Mouse (Mus musculus): Measurements from ENCODE around the gene Smok3b. TPM values are rescaled to one million over a fixed set of nuclear protein-coding genes. Genes with fewer than 3 reads are reported as not detected.
"Not testable (repeated sequence)": the region's sequence is repeated elsewhere in the genome, so short reads cannot be mapped to it uniquely, and the experiment has no call there.

Gene Smok3b
- not detected in 2 replicates for total RNA-seq (2021)
- long read RNA-seq, result 0 reads

DNA sequence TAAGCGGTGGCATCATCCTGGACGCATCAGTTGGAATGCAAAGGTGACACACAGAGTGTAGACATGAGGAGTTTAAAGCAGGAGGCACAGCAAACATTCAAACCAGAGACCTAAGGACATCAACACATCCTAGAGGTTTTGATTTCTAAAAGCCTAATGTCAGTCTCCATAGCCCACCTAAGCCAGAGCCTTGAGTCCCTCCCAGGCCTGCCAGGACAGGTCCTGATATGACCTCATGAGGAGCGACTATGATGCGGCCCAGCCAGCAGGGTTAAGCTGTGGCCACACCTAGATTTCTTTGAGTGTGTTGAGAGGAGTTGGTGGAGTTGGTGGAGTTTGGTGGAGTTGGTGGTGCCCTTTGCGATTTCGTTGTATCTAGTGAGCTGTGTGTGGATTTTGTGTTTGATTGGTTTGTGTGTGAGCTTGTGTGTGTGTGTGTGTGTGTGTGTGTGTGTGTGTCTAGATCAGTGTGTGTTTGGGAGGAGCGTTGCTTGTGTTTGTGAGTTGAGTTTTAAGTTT is at the start of gene Smok3b, which contains the start of gene Smok3a:
Gene Smok3b, plus strand, starts transcription at position 469 of the 519 bp plus-strand sequence.
Gene Smok3a, plus strand, starts transcription at position 301 of the 519 bp plus-strand sequence.
- DNase-seq, result not testable (repeated sequence)

DNA sequence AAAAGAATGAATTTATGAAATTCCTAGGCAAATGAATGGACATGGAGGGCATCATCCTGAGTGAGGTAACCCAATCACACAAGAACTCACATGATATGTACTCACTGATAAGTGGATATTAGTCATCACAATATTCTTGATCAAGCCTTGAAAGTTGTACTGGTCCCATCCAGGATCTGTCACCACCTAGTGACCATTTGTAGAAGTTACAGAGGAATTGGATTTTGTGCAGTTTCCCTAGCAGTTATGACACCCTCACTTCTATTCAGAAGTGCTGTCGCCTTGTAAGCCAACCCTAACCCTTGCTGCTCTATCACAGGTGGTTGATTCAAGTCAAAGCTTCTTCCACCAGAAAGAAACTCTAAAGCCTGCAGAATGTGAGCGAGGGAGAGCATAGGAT is 48.1 kb upstream of the Smok3b start:
- DNase-seq, result no peak

DNA sequence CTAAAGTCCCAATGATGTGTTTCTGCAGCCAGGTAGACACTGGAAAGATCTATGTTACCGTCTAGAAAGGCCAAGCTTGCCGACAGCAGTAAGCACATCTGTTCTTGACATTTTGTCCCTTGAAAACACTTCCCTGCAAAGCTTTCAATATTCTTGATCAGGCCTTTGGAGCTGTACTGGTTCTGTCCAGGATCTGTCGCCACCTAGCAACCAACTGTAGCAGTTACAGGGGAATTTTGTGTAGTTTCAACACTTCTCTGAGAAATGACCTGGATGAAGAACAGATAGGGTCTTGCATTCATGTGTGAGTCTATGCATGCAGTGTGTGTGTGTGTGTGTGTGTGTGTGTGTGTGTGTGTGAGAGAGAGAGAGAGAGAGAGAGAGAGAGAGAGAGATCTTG is 47.5 kb upstream of the Smok3b start:
- DNase-seq, result no peak

DNA sequence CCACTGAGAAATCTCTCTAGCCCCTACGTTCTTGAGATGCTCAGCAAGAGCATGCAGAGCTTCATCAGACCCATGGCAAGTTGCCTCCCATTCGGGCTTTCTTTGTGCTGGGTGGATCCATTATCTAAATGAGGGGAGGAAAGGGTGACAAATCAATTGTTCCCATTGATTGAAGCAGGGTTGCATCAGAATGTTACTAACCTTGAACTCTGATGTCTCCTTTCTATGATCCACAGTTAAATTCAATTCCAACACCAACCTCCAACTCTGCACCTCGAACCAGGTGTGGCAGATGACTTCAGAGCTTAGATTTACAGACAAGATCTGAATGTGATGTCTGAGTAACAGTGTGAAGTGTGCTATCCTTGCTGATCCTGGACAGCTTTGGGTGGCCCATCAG is 46.5 kb upstream of the Smok3b start:
- DNase-seq, result no peak

DNA sequence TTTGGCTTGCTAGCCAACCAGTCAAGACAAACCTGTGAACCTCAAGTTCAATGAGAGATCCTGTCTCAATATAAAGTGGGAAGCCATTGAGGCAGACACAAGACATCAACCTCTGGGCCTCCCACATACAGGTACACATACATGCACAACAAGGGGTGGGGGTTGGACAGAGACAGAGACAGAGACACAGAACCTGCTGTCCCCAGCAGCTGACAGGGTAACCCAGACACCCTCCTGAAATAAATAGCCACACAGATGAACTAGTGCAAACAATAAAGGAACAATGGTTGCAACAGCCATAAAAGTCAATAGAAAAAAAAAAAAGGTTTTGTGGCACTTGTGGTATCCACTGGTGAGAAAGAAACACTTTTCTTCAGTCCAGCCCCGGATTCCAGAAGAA is 45.8 kb upstream of the Smok3b start:
- DNase-seq, result no peak

DNA sequence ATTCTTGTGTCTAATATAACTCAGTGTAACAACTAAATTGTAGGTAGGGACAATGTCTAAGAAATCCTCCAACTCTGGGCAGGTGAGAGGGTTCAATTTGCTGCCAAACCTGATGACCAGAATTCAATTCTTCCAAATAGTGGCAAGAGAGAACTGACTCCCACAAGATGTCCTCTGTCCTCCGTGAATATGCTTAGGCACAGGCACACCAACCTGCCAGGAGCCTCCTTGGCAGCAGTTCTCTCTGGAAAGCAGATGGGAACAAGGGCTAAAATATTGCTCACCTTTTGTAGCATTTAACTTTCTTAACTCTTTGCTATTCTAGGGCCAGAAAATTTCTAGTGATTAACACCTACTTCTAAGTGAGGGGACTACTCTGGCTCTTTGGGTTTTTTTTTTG is 43.9 kb upstream of the Smok3b start:
- DNase-seq, result no peak

DNA sequence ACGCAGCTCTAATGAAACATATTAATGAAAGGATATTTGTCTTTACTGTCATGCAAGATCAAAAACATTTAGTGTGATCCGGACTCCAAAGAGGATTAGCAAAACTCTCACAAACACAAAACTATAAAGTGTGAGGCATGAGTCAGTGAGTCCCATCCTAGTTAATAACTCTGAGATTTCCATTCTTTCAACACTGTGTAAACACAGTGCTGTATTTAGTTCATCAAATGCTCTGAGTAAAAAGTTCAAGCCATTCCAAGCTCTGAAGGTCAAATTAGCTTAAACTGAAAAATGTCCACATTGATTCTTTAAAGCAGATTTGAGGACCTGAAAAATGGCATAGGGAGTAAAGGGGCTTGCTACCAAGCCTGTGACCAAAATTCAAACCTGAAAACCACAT is 42.1 kb upstream of the Smok3b start:
- DNase-seq, result no peak

DNA sequence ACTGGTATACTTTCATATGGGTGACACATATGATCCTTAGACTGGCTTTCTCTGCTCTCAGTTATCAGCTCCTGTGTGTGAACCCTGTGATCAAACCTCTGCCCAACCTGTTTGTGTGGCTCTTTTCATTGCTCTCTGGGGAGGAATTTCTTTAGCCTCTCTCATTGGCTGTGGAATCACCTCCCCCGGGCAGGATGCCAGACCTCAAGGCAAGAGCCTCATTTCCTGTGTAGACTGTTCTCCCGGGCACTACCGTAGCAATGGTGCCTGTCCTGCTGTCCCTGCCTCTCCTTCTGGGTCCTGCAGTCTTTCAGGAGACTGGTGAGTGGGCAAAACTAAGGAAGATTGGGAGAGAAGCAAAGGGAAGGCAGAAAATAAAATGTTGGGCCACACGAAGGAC is 39.9 kb upstream of the Smok3b start, which contains the start of gene Azgp1:
Gene Azgp1, plus strand, starts transcription at position 221 of the 400 bp plus-strand sequence.
- DNase-seq, result peak; percentile 6

DNA sequence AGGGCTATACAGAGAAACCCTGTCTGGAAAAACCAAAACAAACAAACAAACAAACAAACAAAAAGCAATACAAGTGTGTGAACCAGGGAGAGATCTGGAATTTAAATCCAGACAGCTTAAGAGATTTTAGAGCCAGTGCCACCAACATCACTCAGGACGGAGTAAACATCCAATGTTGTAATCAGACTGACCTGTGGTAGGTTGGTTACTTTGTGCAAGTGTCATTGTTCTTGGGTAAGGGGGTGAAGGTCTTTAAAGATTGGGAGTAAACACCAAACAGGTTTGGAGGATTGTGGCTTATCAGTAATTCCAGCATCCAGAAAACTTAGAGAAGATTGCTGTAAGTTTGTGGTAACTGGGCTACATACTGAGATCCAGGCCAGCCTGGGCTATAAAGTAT is 34.9 kb upstream of the Smok3b start:
- DNase-seq, result no peak

DNA sequence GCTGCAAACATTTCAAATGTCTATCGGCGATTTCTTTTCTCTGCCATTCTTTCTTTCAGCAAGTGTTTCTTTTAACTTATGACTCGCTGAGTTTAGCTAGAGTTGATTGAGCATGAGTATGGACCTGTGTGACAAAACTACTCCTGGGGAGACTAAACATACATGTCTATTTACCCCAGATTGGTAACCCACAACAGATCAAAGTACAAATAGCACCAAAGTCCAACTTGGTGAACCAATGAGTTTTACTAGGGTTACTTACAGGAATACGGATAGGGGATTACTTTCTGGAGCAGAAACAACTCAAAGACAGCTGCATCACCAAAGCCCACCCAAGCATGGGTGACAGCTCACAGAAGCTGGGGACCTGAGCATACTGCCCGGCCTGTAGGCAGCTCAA is 11.8 kb upstream of the Smok3b start:
- no peak for DNase-seq

DNA sequence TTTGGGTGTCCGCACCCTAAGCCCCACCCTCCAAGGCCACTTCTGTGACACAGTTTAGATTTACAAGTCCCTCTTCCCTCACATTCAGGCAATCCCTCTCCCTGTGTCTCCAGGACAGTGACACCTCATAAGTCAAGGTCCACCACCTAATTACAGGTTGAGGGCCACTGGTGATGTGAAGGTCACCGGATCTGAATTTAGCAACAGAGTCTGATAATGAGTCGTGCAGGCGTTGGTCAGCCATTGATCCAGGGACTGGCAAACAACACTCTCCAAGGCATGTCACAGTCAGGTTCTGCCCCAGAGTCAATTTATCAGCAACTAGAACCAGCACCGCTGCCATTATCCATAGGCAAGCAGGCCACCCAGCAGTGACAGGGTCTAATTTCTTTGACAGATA is 8.8 kb upstream of the Smok3b start:
- no peak for DNase-seq

DNA sequence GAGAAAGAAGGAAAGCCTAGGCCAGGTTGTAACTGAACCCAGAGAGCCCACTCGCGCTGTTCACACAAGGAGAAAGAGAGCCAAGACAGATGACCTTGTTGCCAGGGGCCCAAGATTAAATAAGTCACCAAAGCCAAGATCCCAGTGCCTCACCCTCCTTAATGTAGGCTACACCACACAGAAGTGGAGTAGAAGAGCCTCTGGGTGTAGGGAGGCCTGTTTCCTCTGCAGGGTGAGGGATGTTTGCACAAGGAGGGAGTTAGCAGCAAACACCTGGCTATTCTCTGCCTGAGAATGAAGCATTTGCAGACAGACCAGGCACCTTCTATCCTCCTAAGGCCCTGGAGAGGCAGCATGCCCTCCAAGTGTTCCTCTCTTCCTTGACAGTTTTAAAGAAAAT is 4.7 kb upstream of the Smok3b start:
- no peak for DNase-seq

DNA sequence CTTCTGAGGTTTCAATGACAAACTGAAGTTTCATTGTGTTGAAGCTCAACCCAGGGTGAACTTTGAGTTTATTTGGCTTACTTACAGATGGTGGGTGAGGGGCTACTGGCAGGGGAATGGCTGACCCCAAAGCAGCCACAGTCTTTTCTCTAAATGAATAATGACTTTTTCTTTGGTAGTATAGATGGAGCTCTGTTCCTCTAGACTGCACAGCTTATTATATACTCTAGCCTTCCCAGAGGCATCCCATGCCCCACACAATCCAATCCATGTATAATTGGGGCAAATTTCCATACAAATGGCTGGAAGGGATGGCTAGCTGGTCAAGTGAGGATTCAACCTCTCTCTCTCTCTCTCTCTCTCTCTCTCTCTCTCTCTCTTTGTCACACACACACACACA is 4.2 kb upstream of the Smok3b start:
- no peak for DNase-seq

DNA sequence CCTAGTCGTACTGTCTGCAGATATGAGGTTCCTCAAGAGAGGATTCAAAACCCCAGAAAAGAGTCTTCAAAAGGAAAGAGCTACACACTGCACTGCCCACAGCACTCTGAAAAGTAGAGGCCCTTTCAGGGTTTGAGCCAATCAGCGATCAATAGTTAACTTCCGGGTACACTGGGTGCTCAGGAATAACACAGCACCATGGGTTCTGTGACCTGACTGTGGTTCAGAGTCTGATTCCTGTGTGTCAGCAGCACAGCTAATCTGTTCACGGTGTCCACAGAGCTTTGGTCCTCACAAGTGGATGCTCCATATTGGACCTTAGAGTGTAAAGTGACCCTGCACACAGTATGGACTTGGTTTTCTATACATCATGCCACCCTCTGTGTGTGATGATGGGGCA is 1.7 kb upstream of the Smok3b start:
- DNase-seq, result not testable (repeated sequence)

DNA sequence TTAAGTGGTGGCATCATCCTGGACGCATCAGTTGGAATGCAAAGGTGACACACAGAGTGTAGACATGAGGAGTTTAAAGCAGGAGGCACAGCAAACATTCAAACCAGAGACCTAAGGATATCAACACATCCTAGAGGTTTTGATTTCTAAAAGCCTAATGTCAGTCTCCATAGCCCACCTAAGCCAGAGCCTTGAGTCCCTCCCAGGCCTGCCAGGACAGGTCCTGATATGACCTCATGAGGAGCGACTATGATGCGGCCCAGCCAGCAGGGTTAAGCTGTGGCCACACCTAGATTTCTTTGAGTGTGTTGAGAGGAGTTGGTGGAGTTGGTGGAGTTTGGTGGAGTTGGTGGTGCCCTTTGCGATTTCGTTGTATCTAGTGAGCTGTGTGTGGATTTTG is 31.7 kb downstream of the Smok3b start, which contains the start of gene Smok3c:
Gene Smok3c, plus strand, starts transcription at position 301 of the 400 bp plus-strand sequence.
- not testable (repeated sequence) for DNase-seq

DNA sequence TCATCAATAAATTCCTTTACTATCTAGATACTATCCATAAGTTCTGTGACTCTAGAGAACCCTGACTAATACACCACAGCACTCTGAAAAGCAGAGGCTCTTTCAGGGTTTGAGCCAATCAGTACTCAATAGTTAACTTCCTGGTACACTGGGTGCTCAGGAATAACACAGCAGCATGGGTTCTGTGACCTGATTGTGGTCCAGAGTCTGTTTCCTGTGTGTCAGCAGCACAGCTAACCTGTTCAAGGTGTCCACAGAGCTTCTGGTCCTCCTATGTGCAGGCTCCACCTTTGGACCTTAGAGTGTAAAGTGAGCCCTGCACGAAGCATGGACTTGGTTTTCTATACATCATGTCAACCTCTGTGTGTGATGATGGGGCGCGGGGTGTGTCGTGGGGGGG is 52.6 kb downstream of the Smok3b start:
- DNase-seq, result no peak

DNA sequence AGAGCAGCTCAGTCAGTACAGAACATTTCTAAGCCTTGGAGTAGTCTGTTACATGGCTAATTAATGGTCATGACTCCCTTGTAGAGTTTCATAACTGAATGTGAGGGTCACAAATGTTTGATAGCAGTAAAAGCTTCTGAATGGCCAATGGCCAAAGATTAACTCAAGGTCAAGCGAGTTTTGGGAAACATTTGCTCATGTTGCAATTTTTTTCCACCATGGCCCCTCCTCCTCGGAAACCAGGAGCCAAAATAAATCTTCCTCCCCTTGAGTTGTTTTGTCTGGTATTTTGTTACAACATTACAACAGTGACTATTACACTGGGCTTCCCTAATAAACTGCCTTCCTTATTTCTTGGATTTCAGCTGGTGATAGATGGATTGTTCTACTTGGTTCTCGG is 54.5 kb downstream of the Smok3b start:
- DNase-seq, result no peak

DNA sequence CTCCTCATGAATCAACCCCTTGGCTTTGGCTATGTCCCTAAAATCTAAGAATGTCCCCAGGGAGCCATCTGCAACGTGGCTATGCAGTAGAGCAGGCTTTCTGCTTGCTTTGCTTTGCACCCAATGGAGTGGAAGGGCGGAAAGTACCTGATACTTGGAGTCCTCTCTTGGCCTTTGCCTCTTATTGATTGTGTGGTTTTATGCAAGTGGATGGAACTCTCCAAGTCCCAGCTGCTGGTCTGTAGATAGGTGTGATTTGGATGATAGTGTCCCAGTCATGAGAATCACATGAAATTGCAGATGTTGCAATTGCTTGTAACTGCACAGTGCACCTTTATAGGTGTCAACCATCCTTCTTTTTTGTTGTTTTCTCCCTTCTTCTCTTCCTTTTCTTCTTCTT is 54.9 kb downstream of the Smok3b start:
- DNase-seq, result no peak

DNA sequence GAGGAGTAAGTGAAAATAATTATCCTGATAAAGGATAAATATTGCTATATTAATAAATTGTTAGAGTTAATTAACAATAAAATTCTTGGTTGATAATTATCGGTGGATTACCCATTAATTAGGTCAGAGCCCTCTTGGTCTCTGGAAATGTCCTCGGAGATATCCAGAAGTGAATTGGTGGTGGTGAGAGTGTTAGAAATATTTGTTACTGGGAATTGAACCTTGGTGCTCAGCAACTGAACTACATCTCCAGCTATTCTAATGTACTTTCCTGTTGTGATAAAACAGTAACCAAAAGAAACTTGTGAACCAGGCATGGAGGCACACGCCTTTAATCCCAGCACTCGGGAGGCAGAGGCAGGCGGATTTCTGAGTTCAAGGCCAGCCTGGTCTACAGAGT is 59.2 kb downstream of the Smok3b start:
- no peak for DNase-seq

DNA sequence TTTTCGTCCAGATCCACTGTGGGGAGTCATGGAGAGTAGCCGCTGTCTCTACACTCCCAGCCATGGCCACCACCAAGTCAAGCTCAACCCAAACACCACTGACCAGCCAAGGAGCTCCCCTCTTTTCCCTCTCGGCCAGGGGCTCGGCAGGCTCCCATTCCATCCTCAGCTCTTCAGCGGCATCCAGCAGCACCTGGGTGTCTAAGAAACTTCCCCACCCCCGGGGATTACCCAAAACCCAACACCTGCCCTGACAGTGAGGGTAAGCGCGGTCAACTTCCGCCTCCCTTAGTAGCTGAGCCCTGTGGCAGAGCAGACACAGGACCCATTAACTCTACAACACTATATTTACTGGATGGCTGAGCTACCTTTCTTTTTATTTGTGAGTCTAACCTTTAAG is 60.2 kb downstream of the Smok3b start:
- DNase-seq, result no peak

DNA sequence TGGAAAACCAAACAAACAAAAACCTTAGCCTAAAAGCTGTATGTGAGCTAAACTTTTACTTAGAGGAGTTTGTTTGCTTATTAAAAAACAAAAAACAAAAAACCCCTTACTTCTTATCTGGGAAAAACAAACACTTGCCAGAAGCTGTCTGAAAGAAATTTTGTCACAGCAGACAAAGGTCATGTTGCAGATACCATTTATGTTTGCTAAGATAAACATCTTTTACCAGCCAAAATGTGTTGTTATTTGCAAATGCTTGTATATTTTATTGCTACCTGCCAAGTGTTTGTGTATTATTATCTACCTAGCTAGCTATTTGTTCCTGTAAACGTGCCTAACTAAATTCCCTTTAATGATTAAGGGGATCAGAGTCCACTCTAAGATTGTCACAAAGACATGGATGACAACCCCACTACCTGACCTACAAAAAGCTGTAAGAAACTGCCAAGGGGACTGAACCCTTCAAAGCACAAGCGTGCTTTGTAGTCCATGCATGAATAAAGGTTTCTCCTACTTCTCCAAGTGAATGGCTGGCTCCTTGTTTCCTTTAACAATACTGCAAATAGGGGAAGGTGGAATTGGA is 62.2 kb downstream of the Smok3b start:
- no peak for DNase-seq

DNA sequence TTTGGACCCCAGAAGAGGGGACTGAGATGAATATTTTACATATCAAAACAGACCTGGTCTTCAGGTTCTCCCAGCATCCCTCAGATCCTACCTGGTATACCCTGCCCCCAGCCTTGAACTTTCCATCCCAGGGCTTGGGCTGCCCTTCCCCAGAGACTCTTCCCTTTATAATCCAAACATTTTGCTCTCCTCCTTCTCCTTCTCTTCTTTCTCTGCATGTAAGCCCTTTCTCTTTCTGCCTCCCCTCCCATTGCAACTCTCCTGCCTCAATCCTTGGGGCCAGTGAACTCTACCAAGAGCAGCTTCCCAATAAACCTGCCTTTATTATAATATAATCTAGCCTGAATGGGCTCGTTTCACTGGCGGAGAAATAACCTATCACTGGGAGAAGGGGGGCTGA is 62.7 kb downstream of the Smok3b start:
- no peak for DNase-seq

DNA sequence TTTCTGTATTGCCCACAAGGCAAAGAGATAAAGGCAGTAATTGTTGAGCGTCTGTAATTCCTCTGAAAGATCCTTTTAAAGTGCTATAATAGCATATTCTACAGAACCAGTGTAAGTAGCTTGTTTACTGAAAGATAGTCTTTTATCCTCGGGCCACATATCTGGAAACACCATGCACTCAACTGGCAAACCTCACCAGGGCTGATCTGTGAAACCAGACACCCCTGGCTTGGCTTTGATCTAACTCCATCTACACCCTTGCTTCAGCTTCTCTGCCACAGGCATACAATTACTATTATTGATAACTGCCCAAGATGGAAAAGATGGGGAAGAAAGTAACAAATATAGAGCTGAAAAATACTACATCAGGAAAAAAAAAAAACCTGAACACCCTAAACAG is 63.3 kb downstream of the Smok3b start:
- no peak for DNase-seq

DNA sequence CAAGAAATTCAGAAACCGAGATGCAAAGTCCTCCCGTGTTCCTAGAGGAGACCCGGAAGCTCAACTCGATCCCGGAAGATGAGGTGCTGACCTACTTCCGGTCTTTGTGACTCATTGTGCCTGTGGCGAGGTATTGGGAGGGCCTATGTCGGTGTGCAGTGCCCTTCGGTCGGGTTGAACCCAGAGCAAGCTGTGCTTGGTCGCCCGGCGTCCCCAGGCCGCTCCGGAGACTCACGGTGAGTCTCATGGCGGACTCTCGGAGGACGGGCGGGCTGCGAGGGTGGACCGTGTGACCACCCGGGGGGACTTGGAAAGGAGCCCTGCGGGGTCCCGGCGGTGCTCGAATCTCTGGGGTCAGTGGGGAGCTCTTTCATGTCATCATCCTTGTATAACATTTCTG is 63.8 kb downstream of the Smok3b start, which contains the start of gene Zkscan1:
Gene Zkscan1, plus strand, starts transcription at position 89 of the 400 bp plus-strand sequence.
- peak; percentile 74 for DNase-seq

Data from adrenal gland, postnatal 25 days (tissue).